Mouse (Mus musculus) heart, embryonic 12.5 days (tissue): Measurements from ENCODE around the gene Fxyd1. TPM values are rescaled to one million over a fixed set of nuclear protein-coding genes. Genes with fewer than 3 reads are reported as not detected.

Experiments used
- ATAC-seq: fragments of 200-750 bp; cut with Nextera tagmentation; 2 replicates; pipeline ENCODE4 v1.8.0; 2017; ENCODE audit warnings: moderate TSS enrichment, moderate library complexity; ENCODE audit not compliant: insufficient number of reproducible peaks, low FRiP score
- H3K27ac ChIP-seq: fragments of 300-500 bp; sonication (generic); 2 replicates; pipeline ENCODE4 v1.5.1; 2016; ENCODE audit warnings: mild to moderate bottlenecking, moderate library complexity; ENCODE audit not compliant: poor library complexity, severe bottlenecking
- H3K27me3 ChIP-seq: fragments of 300-500 bp; sonication (generic); replicated peaks from 2 replicates; pipeline ENCODE4 v1.6.1; 2016; ENCODE audit warnings: mild to moderate bottlenecking, moderate library complexity
- H3K36me3 ChIP-seq: fragments of 300-500 bp; sonication (generic); 2 replicates; pipeline ENCODE4 v1.6.1; 2016; ENCODE audit warnings: mild to moderate bottlenecking, moderate library complexity
- H3K4me1 ChIP-seq: fragments of 300-500 bp; sonication (generic); replicated peaks from 2 replicates; pipeline ENCODE4 v1.6.1; 2016; ENCODE audit warnings: mild to moderate bottlenecking
- H3K4me2 ChIP-seq: fragments of 300-500 bp; sonication (generic); 2 replicates; pipeline ENCODE4 v1.6.1; 2016; ENCODE audit warnings: mild to moderate bottlenecking, moderate library complexity
- H3K4me3 ChIP-seq: fragments of 300-500 bp; sonication (generic); 2 replicates; pipeline ENCODE4 v1.5.1; 2016; ENCODE audit warnings: mild to moderate bottlenecking
- H3K9ac ChIP-seq: fragments of 300-500 bp; sonication (generic); 2 replicates; pipeline ENCODE4 v1.6.1; 2016; ENCODE audit warnings: mild to moderate bottlenecking, moderate library complexity
- H3K9me3 ChIP-seq: fragments of 300-500 bp; sonication (generic); replicated peaks from 2 replicates; pipeline ENCODE4 v1.6.1; 2016; ENCODE audit warnings: mild to moderate bottlenecking, moderate library complexity
- WGBS: fragments of 180-500 bp; shearing (Covaris S2); methylation state at CpG from one replicate; pipeline ENCODE4 v1.1.7; 2016; 5-methylcytosine and 5-hydroxymethylcytosine counted together
- polyA plus RNA-seq: library from polyadenylated mRNA; unstranded; fragments of >200 nt; fragmentation: Nextera tagmentation; extraction: Ambion mirVana; gene quantifications from 2 replicates; pipeline ENCODE4 v1.2.1, GENCODE M21; 2016

Gene Fxyd1
- polyA plus RNA-seq, 1 experiment from 2014 or later = 927 TPM

DNA sequence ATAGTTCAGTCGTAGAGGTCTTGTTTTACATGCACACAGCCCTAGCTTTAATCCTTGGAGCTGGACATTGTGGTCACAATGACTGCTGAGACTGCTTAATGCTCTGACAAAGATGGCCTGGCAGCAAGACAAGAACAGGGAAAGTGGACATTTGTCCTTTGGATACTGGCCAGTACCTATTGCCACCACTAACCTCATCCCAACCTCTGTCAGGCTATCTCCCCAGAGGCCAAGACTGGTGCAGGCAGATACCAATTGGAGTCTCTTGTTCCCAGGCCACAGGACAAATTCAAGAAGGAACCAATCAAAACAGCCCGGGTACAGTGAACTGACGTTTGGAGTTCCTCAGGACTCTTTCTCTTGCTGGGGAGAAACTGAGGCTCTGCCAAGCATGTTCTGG, 31.2 kb upstream of the Fxyd1 start:
- peaks cover 10% of the 10 kb centered on the region; the same call in 1 of the 2 replicates for H3K4me1 ChIP-seq
- H3K9me3 ChIP-seq = no peaks in the 10 kb centered on the region
- no peaks in the 10 kb centered on the region for H3K36me3 ChIP-seq
- no peak overlapping the region for H3K4me3 ChIP-seq
- H3K27ac ChIP-seq = no peak overlapping the region
- H3K9ac ChIP-seq = no peak overlapping the region
- ATAC-seq = no peak
- WGBS = 64% methylated on average over 3 of the region's 3 CpGs
- no peaks in the 10 kb centered on the region for H3K27me3 ChIP-seq
- H3K4me2 ChIP-seq = no peak overlapping the region

DNA sequence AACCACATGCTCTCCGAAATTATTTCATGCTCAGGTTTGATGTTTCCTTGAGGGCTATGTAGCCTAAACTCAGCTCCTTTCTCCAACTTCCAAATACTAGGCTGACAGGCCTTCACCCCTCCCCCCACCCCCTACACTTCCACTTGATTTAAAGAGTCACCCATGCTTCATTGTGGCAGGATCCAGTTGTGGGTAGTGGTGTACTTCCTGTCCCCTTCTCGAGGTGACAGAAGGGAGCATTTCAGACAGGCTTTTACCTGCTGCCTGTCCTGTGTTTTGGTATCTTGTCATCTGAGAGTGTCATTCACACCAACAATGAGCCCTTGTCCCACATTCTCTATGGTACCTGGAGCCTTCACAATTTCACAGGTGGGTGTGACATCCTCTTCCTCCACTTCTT, 30.3 kb upstream of the Fxyd1 start:
- Histone ChIP-seq H3K36me3 (no peaks in the 10 kb centered on the region), H3K9me3 (no peaks in the 10 kb centered on the region), H3K9ac (no peak overlapping the region), H3K4me1 (peaks cover 10% of the 10 kb centered on the region; the same call in 1 of the 2 replicates), H3K4me3 (no peak overlapping the region), H3K4me2 (no peak overlapping the region), H3K27ac (no peak overlapping the region), H3K27me3 (no peaks in the 10 kb centered on the region)
- no peak for ATAC-seq
- 43% methylated on average over 2 of the region's 2 CpGs for WGBS

DNA sequence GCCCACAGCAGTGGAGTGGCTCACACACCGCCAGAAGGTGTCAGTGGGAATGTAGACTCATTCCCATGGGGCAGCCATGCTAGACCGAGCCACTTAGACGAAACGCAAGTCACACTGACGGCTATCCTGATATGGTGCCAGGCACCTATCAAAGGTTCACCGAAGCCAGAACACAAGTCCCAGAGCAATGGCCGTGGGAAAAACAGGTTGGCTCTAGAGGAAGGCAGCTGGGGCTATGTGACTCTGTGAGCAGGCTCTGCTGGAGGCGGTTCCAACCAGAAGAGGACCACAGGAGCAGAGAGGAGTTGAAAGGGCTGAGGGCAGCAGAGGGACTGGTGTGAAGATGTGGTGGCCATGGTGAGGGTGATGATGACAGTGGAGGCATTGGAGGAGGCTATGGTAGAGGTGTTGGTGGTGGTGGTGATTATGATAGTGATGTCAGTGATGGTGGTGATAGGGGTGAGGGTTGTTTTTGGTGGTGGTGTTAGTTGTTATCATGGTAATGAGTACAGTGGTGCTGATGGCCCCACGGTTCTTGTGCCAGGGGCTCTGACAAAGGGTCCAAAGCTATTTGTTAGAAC, 29.3 kb upstream of the Fxyd1 start:
- H3K36me3 ChIP-seq = no peaks in the 10 kb centered on the region
- H3K27me3 ChIP-seq = no peaks in the 10 kb centered on the region
- no peak overlapping the region for H3K4me2 ChIP-seq
- H3K9me3 ChIP-seq = no peaks in the 10 kb centered on the region
- ATAC-seq = no peak
- peaks cover 10% of the 10 kb centered on the region; the same call in 1 of the 2 replicates for H3K4me1 ChIP-seq
- H3K4me3 ChIP-seq = no peak overlapping the region
- H3K9ac ChIP-seq = no peak overlapping the region
- no peak overlapping the region for H3K27ac ChIP-seq
- WGBS = 78% methylated on average over 9 of the region's 9 CpGs

DNA sequence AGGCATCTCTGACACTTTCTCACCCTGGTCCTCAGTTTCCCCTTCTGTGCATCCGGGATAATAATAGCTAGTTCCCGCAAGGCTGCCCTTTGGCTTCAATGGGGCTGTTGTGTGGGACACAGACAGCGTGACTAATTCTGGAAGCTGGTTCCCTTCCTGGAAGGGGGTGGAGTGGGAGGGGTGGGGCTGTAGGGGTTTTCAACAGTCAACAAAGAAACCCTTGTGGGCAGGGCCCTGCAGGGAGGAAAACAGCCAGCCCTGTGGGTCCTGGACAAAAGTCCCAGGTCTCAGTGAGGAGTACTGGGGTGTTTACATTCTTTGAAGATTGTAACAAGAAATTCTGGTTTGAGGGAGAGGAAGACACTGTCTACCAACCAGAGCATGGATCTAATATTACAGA, 28.2 kb upstream of the Fxyd1 start:
- Histone ChIP-seq H3K4me1 (peaks cover 10% of the 10 kb centered on the region; the same call in 1 of the 2 replicates), H3K27ac (no peak overlapping the region), H3K9ac (no peak overlapping the region), H3K4me2 (no peak overlapping the region), H3K9me3 (peaks cover 4% of the 10 kb centered on the region), H3K27me3 (no peaks in the 10 kb centered on the region), H3K36me3 (no peaks in the 10 kb centered on the region), H3K4me3 (no peak overlapping the region)
- WGBS = 33% methylated on average over 3 of the region's 3 CpGs
- ATAC-seq = no peak

DNA sequence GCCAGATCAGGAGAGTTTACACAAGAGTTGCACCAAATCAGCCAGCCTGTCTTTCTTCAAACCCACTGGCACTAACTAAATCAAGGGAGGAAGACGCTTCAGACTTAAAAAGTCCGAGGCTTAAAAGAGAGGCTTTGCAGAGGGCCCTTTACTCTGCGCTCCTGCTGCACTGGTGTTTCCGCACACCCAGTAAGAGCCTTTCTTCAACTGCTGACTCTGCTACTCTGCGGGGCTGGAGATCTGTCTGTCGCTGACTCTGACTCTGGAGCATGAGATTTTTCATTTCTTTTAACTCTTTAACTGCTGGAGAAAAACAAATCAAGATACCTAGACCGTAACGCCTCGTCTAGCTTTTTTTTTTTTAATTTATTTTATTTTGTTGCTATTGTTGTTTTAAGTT, 27.1 kb upstream of the Fxyd1 start:
- WGBS = 55% methylated on average over 9 of the region's 9 CpGs
- Histone ChIP-seq H3K27me3 (no peaks in the 10 kb centered on the region), H3K36me3 (no peaks in the 10 kb centered on the region), H3K27ac (no peak overlapping the region), H3K4me2 (no peak overlapping the region), H3K4me1 (peaks cover 10% of the 10 kb centered on the region; the same call in 1 of the 2 replicates), H3K9ac (no peak overlapping the region), H3K4me3 (no peak overlapping the region), H3K9me3 (peaks cover 4% of the 10 kb centered on the region)
- no peak for ATAC-seq

DNA sequence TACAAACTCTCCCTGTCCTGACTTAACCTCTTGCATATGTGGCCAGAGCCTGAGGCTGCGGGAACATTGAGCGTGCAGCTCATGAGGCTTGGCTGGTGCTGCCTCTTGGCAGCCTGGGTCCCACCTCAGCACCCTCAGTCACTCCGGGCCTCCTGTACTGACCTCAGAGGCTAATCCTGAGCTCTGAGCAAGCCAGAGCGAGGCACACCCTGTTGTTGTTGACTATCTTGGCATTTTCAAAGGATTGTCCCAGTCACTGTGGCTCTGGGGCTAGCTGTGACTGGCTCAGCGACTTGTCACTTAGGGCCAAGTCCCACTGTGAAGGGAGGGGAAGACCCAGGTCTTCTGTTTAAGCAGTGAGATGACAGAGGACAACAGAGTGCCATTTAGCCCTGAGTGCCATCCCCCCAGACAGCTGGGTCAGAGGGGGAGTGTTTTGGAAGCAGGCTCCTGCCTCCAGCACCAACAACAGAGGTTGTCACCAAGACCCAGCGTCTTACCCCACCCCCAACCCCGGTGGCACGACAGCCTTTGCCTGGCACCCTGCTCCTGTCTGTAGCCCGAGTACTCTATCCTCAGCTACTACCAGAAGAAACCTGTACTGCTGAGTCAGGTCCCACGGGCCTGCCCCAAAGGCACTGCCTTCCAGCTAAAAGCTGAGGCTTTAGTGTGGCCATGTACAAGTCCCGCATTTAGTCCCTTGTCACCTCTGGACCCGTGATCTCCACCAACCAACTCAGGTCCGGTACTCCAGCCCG, 26.0 kb upstream of the Fxyd1 start:
- Histone ChIP-seq H3K4me3 (no peak overlapping the region), H3K36me3 (no peaks in the 10 kb centered on the region), H3K4me1 (peaks cover 9% of the 10 kb centered on the region; the same call in 1 of the 2 replicates), H3K9me3 (peaks cover 4% of the 10 kb centered on the region), H3K27ac (no peak overlapping the region), H3K9ac (0 out of 2 replicates have a peak overlapping the region, but pooled peaks have one; percentile 5), H3K27me3 (no peaks in the 10 kb centered on the region), H3K4me2 (no peak overlapping the region)
- ATAC-seq = no peak; the same call in 1 of the 2 replicates
- WGBS = 60% methylated on average over 14 of the region's 14 CpGs

DNA sequence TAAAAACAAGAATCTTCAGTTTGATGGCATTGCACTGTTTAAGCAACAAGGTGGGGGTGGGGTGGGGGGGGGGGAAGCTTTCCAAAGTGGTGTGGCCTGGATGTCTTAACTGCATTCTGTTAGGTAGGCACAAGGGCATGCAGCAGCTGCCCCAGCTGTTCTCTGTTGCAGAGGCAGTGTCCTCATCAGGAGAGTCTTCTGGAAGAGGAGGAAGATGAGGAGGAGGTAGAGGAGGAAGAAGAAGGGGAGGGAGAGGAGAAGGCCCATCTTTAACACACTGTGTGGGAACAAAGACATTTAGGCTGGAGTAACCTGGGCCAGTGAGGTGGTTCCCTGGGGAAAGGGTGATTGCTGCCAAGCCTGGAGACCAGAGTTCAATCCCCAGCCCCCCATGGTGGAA, 25.1 kb upstream of the Fxyd1 start:
- H3K4me3 ChIP-seq = no peak overlapping the region
- no peaks in the 10 kb centered on the region for H3K36me3 ChIP-seq
- H3K27me3 ChIP-seq = no peaks in the 10 kb centered on the region
- ATAC-seq = no peak
- H3K9ac ChIP-seq = no peak overlapping the region
- peaks cover 4% of the 10 kb centered on the region for H3K9me3 ChIP-seq
- no peak overlapping the region for H3K27ac ChIP-seq
- H3K4me1 ChIP-seq = peaks cover 5% of the 10 kb centered on the region; the same call in 1 of the 2 replicates
- H3K4me2 ChIP-seq = no peak overlapping the region

DNA sequence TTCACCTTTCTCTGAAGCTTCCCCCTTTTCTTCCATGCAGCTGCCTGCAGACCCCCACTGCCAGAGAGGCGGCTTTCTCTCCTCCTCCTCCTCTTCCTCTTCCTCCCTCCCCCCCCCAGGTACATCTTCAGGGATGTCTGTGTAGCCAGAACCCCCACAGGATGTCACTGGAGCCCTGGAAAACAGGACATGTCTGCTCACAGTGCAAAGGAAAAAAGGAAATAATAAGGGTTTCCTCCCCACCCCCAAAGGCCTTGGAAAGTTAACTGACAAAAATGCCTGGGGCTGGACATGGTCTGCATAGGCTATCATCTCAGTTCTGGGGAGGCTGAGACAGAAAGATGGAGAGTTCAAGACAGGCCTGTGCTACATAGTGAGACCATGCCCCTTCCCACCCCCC, 24.1 kb upstream of the Fxyd1 start:
- Histone ChIP-seq H3K36me3 (no peaks in the 10 kb centered on the region), H3K4me2 (no peak overlapping the region), H3K4me1 (peaks cover 5% of the 10 kb centered on the region; the same call in 1 of the 2 replicates), H3K4me3 (no peak overlapping the region), H3K9ac (no peak overlapping the region), H3K27ac (no peak overlapping the region), H3K9me3 (peaks cover 4% of the 10 kb centered on the region), H3K27me3 (no peaks in the 10 kb centered on the region)
- no peak for ATAC-seq
- WGBS = 24% methylated on average over 1 of the region's 1 CpGs

DNA sequence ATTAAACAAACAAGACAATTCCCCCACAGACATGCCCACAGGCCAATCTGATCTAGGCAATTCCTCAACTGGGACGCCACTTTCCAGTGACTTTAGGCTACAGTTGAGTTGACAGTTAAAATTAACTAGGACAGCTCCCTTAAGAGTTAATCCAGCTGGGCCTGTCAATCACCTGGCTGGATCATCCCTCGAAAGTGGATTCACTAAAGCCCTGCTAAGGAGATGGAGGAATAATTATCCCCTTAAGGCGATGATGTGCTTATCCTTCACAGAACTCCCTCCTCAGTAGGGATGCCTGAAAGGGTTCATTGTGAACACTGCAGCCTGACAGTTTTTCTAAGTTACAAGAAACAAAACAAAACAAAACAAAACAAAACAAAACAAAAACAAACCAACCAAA, 23.6 kb upstream of the Fxyd1 start:
- no peak overlapping the region for H3K4me3 ChIP-seq
- peaks cover 4% of the 10 kb centered on the region for H3K9me3 ChIP-seq
- H3K27me3 ChIP-seq = no peaks in the 10 kb centered on the region
- no peak overlapping the region for H3K9ac ChIP-seq
- peaks cover 5% of the 10 kb centered on the region; the same call in 1 of the 2 replicates for H3K4me1 ChIP-seq
- no peak overlapping the region for H3K4me2 ChIP-seq
- no peak overlapping the region for H3K27ac ChIP-seq
- no peaks in the 10 kb centered on the region for H3K36me3 ChIP-seq
- ATAC-seq = no peak
- WGBS = 55% methylated on average over 3 of the region's 3 CpGs

DNA sequence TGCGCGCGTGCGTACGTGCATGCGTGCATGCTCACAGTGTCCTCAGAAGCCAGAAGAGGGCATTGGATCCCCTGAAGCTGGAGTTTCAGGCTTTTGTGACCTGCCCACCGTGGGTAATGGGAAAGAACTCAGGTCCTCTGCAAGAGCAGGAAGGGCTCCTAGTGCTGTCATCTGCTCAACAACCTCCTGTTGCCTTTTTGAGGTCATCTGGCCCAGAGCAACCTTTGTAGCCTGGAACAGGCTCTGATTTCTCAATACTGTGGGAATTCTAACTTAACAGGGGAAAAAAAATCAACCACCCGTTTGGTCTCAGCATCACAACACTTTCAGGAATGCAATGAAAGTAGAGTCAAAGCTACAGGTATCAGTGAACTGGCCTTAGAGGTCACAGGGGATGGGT, 22.7 kb upstream of the Fxyd1 start:
- H3K4me3 ChIP-seq = no peak overlapping the region
- no peak overlapping the region for H3K4me2 ChIP-seq
- no peak for ATAC-seq
- no peaks in the 10 kb centered on the region for H3K27me3 ChIP-seq
- no peak overlapping the region for H3K27ac ChIP-seq
- 82% methylated on average over 8 of the region's 8 CpGs for WGBS
- H3K4me1 ChIP-seq = no peaks in the 10 kb centered on the region
- peaks cover 4% of the 10 kb centered on the region for H3K9me3 ChIP-seq
- H3K9ac ChIP-seq = no peak overlapping the region
- H3K36me3 ChIP-seq = no peaks in the 10 kb centered on the region

DNA sequence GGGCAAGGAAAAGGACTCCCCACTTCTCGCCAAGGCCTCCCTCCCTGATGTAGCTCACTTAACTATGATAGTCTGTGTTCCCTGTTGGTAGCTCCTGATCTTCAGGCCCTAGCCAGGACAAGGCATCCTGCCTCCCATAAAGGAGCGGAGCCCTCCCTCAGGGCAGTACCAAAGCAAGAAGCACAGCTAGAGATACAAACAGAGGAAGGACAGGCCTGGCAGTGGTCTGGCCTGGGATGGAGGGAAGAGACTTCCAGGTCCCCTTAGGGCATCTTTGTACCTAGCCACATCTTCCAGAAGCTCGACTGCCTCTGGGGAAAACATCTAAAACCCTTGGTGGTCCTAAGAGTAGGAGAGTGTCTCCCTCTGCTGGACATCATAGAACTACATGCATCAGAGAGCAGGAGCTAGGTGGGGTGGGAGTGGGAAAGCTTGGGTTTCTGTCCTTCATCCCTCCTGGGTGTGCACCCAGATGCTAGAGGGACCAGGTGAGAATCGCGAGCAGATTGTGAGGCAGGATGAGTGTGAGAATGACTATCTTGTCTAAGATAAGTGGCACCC, 21.0 kb upstream of the Fxyd1 start:
- 0 out of 2 replicates have a peak, but pooled peaks have one; percentile 29 for ATAC-seq
- Histone ChIP-seq H3K27ac (no peak overlapping the region), H3K4me2 (no peak overlapping the region), H3K9me3 (peaks cover 4% of the 10 kb centered on the region), H3K4me1 (no peaks in the 10 kb centered on the region), H3K27me3 (no peaks in the 10 kb centered on the region), H3K4me3 (no peak overlapping the region), H3K9ac (no peak overlapping the region), H3K36me3 (no peaks in the 10 kb centered on the region)
- 32% methylated on average over 5 of the region's 5 CpGs for WGBS
